In the genomic region with DNA sequence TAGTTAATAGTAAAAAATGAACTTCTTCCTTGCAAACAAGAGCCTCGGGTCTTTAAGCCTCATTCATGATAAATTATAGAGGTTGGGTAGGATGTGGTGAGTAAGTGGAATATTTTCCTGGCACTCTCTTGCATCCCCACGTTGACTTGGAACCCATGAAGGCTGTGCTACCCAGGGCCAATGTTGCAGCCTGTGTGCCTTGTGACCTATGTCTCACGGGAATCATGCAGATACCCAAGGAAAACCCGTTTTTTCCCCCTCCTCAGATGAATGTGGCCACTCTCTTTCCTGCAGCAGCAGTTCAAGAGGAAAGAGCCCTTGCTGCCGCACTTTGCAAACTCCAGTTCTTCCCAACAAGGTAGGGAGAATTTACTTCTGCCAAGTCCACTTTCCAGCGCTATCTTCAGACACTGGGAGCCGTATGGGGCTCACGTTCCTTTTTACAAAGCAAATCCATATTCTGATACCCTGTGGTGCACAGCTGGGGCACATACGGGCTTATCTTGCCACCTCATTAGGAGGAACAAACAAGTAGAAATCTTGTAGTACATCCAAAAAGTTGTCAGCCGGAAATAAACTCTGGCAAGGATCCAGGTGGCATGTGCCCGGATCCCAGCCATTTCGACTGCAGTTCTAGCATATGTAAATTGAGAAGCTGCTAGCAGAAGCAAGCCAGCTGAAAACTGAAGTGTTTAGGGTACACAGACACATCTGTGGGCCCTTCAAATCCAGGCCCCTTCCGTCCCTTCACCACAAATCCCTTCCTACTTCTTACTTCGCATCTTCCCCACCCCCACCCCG, we compare ENCODE assay signal across 9 mouse cellular contexts.
DNase-seq lines count a peak whose midpoint lies in the region; ATAC-seq and TF ChIP-seq lines count a peak whose summit lies in the region.
"Had no signal": no experiment of that assay in that cellular context is flagged by ENCODE, and none has a peak within 500 bp of the region (broad histone marks: within the 10 kb centered on the region; RNA-seq: fewer than 3 reads in every experiment).

No protein-coding gene starts in this region.

- ATAC-seq in kidney, embryonic 14.5 days (ENCODE audit: low FRiP score, low TSS enrichment) = no peak
- ATAC-seq in heart, embryonic 12.5 days (ENCODE audit: insufficient number of reproducible peaks, low FRiP score) = no peak
- ATAC-seq in inflammation-experienced regulatory T-cells, adult 6 months = no peak
- no peak for ATAC-seq in erythroblast, adult 5-6 weeks (replicated peaks; ENCODE audit: low FRiP score, poor library complexity, severe bottlenecking)

- peak; percentile 4 for DNase-seq in kidney, adult 9 months
- DNase-seq in cerebellum, postnatal 36 days = peak; percentile 35 to 49
- peak; percentile 45 to 58 for DNase-seq in left cerebral cortex, postnatal 25 days (ENCODE audit: low spot score in 2 of 2)

- no peaks in the 10 kb centered on the region; the same call in 1 of the 2 replicates for H3K27me3 ChIP-seq in kidney, embryonic 14.5 days (ENCODE audit: control insufficient read depth, insufficient read depth, low read length)
- H3K27me3 ChIP-seq in heart, embryonic 12.5 days (replicated peaks) = 0 out of 2 replicates have a peak, but pooled peaks cover 5% of the 10 kb centered on the region

- TF ChIP-seq POLR2A in olfactory bulb, adult 2 months (IDR thresholded peaks at IDR 0.05; ENCODE audit: insufficient read depth, low read depth, low read length) = no peak

- no peak overlapping the region for H3K9ac ChIP-seq in kidney, embryonic 14.5 days (ENCODE audit: low read depth, low read length)
- H3K9ac ChIP-seq in heart, embryonic 12.5 days = no peak overlapping the region

- no peak overlapping the region for H3K27ac ChIP-seq in kidney, embryonic 14.5 days (ENCODE audit: low read depth, low read length)
- peak overlapping the region; percentile 20; the same call in 1 of the 2 replicates for H3K27ac ChIP-seq in heart, embryonic 12.5 days (ENCODE audit: poor library complexity, severe bottlenecking)
- peak overlapping the region; percentile 60; the same call in 1 of the 2 replicates for H3K27ac ChIP-seq in olfactory bulb, adult 2 months (ENCODE audit: insufficient read depth, low read depth, low read length)
- H3K27ac ChIP-seq: kidney, postnatal 0 days had no signal

- peaks cover 18% of the 10 kb centered on the region for H3K4me1 ChIP-seq in kidney, embryonic 14.5 days (ENCODE audit: control insufficient read depth, insufficient read depth, low read length)
- peaks cover 32% of the 10 kb centered on the region for H3K4me1 ChIP-seq in heart, embryonic 12.5 days (replicated peaks)
- peaks cover 10% of the 10 kb centered on the region for H3K4me1 ChIP-seq in olfactory bulb, adult 2 months (ENCODE audit: control insufficient read depth, insufficient read depth, low read length)

- WGBS in kidney, embryonic 14.5 days = 52% methylated on average over 15 of the region's 15 CpGs
- 24% methylated on average over 15 of the region's 15 CpGs for WGBS in heart, embryonic 12.5 days
- WGBS in olfactory bulb, adult 2 months = 20% methylated on average over 15 of the region's 15 CpGs

- TF ChIP-seq CTCF in olfactory bulb, adult 2 months (IDR thresholded peaks at IDR 0.05; ENCODE audit: insufficient read depth, low read depth, low read length) = no peak

- H3K9me3 ChIP-seq in kidney, embryonic 14.5 days (ENCODE audit: control insufficient read depth, low read length) = no peaks in the 10 kb centered on the region
- H3K9me3 ChIP-seq in heart, embryonic 12.5 days (replicated peaks) = no peaks in the 10 kb centered on the region

- H3K4me3 ChIP-seq in kidney, embryonic 14.5 days (ENCODE audit: low read length) = no peak overlapping the region
- peak overlapping the region; percentile 13; the same call in 1 of the 2 replicates for H3K4me3 ChIP-seq in heart, embryonic 12.5 days
- H3K4me3 ChIP-seq in olfactory bulb, adult 2 months (ENCODE audit: insufficient read depth, low read depth, low read length) = no peak overlapping the region

- intact Hi-C loops in left cerebral cortex, postnatal 25 days (cut with DNase I) = no loop called here

- no peaks in the 10 kb centered on the region for H3K36me3 ChIP-seq in kidney, embryonic 14.5 days (ENCODE audit: control insufficient read depth, insufficient read depth, low read length)
- H3K36me3 ChIP-seq in heart, embryonic 12.5 days = no peaks in the 10 kb centered on the region

- no peak overlapping the region for H3K4me2 ChIP-seq in kidney, embryonic 14.5 days (replicated peaks; ENCODE audit: low read depth, low read length)
- H3K4me2 ChIP-seq in heart, embryonic 12.5 days = peak overlapping the region; percentile 51
